Mouse (Mus musculus) heart, postnatal 4 days (tissue): Measurements from ENCODE around the gene Dph2. TPM values are rescaled to one million over a fixed set of nuclear protein-coding genes. Genes with fewer than 3 reads are reported as not detected.

ENCODE experiments used
- total RNA-seq, 2 experiments: library from RNA; stranded (reverse); gene quantifications; 2 replicates each; pipeline ENCODE4 v1.2.3; 2021

Dph2 gene
- total RNA-seq, 2 experiments from 2014 or later = 4.1 to 5.1 TPM

Other genes starting within 250 kb of the Dph2 start
- 10 to 100 TPM; 29.1 to 29.4 TPM for gene Dmap1, start 209.8 kb downstream of the Dph2 start, total RNA-seq
- not detected for gene Gm12845, start 167.6 kb downstream of the Dph2 start, total RNA-seq
- gene Klf17, start 126.4 kb downstream of the Dph2 start, total RNA-seq = not detected
- 1 to 10 TPM; 3.2 to 4.1 TPM for gene Slc6a9, start 57.5 kb downstream of the Dph2 start, total RNA-seq
- gene Ccdc24, start 19.5 kb downstream of the Dph2 start, total RNA-seq = 1 to 10 TPM in 1 of 2 experiments, under 1 TPM in 1; 0.59 to 1.1 TPM
- 10 to 100 TPM; 19.5 to 21.9 TPM for gene B4galt2, start 8.5 kb downstream of the Dph2 start, total RNA-seq
- gene Atp6v0b, start 4.7 kb downstream of the Dph2 start, total RNA-seq = 100 to 1,000 TPM; 115 to 126 TPM
- 10 to 100 TPM; 49.6 TPM for gene Ipo13, start 23.0 kb upstream of the Dph2 start, total RNA-seq
- gene Artn, start 37.7 kb upstream of the Dph2 start, total RNA-seq = under 1 TPM; 0.67 to 0.72 TPM
- 10 to 100 TPM; 27.1 to 29.2 TPM for gene St3gal3, start 242.9 kb upstream of the Dph2 start, total RNA-seq